Mouse (Mus musculus) neural tube, embryonic 11.5 days (tissue): ENCODE results near the gene Gm20431. TPM values are rescaled to one million over a fixed set of nuclear protein-coding genes. Genes with fewer than 3 reads are reported as not detected.

Source experiments
- ATAC-seq: fragments of 200-750 bp; cut with Nextera tagmentation; 2 replicates; pipeline ENCODE4 v1.8.0; 2017; ENCODE audit warnings: moderate number of reproducible peaks, mild to moderate bottlenecking, moderate TSS enrichment, moderate library complexity; ENCODE audit not compliant: insufficient read depth, low FRiP score, low TSS enrichment
- DNase-seq: peaks from one replicate; pipeline ENCODE4 v3.0.0-alpha.2; 2015; ENCODE audit warnings: low spot score
- H3K27ac ChIP-seq: fragments of 300-500 bp; sonication (generic); 2 replicates; pipeline ENCODE4 v1.5.1; 2014; ENCODE audit warnings: low read depth, mild to moderate bottlenecking, low read length
- H3K27me3 ChIP-seq: fragments of 300-500 bp; sonication (generic); 2 replicates; pipeline ENCODE4 v1.6.1; 2014; ENCODE audit warnings: mild to moderate bottlenecking, low read length, mixed read lengths; ENCODE audit not compliant: control insufficient read depth, insufficient read depth
- H3K36me3 ChIP-seq: fragments of 300-500 bp; sonication (generic); 2 replicates; pipeline ENCODE4 v1.6.1; 2014; ENCODE audit warnings: mild to moderate bottlenecking, low read length, moderate library complexity, mixed read lengths; ENCODE audit not compliant: control insufficient read depth, insufficient read depth
- H3K4me1 ChIP-seq: fragments of 300-500 bp; sonication (generic); 2 replicates; pipeline ENCODE4 v1.6.1; 2014; ENCODE audit warnings: low read length, mixed read lengths; ENCODE audit not compliant: control insufficient read depth, insufficient read depth
- H3K4me2 ChIP-seq: fragments of 300-500 bp; sonication (generic); 2 replicates; pipeline ENCODE4 v1.6.1; 2014; ENCODE audit warnings: low read depth, mild to moderate bottlenecking, moderate library complexity
- H3K4me3 ChIP-seq: fragments of 300-500 bp; sonication (generic); 2 replicates; pipeline ENCODE4 v1.5.1; 2014; ENCODE audit warnings: low read depth, low read length
- H3K9ac ChIP-seq: fragments of 300-500 bp; sonication (generic); 2 replicates; pipeline ENCODE4 v1.6.1; 2014; ENCODE audit warnings: mild to moderate bottlenecking, low read length
- H3K9me3 ChIP-seq: fragments of 300-500 bp; sonication (generic); 2 replicates; pipeline ENCODE4 v1.6.1; 2016; ENCODE audit warnings: low read length; ENCODE audit not compliant: control insufficient read depth
- WGBS: fragments of 180-500 bp; shearing (Covaris S2); extraction: QIAGEN DNeasy Blood & Tissue Kit; methylation state at CpG from one replicate; pipeline ENCODE4 v1.1.7; 2014; 5-methylcytosine and 5-hydroxymethylcytosine counted together
- polyA plus RNA-seq: library from polyadenylated mRNA; unstranded; fragments of >200 nt; fragmentation: Nextera tagmentation; extraction: Ambion mirVana; gene quantifications from 2 replicates; pipeline ENCODE4 v1.2.1, GENCODE M21; 2014

Gene Gm20431
- polyA plus RNA-seq, 1 experiment from 2014 or later: not detected

GRCm38 (mm10) chr2:167700018-167700417 is 38.7 kb upstream of the Gm20431 start:
- Histone ChIP-seq H3K27me3 (no peaks in the 10 kb centered on the region), H3K4me1 (no peaks in the 10 kb centered on the region), H3K9ac (no peak overlapping the region), H3K27ac (no peak overlapping the region), H3K4me3 (no peak overlapping the region), H3K36me3 (no peaks in the 10 kb centered on the region), H3K9me3 (no peaks in the 10 kb centered on the region), H3K4me2 (no peak overlapping the region)
- ATAC-seq (no peak), DNase-seq (no peak)
- 83% methylated on average over 5 of the region's 5 CpGs for WGBS

GRCm38 (mm10) chr2:167697902-167698301 is 36.6 kb upstream of the Gm20431 start:
- 67% methylated on average over 5 of the region's 5 CpGs for WGBS

GRCm38 (mm10) chr2:167696143-167696542 is 34.8 kb upstream of the Gm20431 start:
- Histone ChIP-seq H3K27me3 (peaks cover 5% of the 10 kb centered on the region), H3K4me2 (no peak overlapping the region), H3K36me3 (no peaks in the 10 kb centered on the region), H3K4me1 (no peaks in the 10 kb centered on the region), H3K9me3 (no peaks in the 10 kb centered on the region), H3K4me3 (no peak overlapping the region), H3K9ac (no peak overlapping the region), H3K27ac (no peak overlapping the region)
- ATAC-seq (no peak), DNase-seq (no peak)
- 81% methylated on average over 7 of the region's 7 CpGs for WGBS

More at GRCm38 (mm10) chr2:167697902-167698301, 36.6 kb upstream of the Gm20431 start:
- Histone ChIP-seq H3K4me3 (no peak overlapping the region), H3K9ac (no peak overlapping the region), H3K4me2 (no peak overlapping the region), H3K4me1 (no peaks in the 10 kb centered on the region), H3K36me3 (no peaks in the 10 kb centered on the region), H3K9me3 (no peaks in the 10 kb centered on the region), H3K27me3 (no peaks in the 10 kb centered on the region), H3K27ac (no peak overlapping the region)
- no peak for ATAC-seq
- no peak for DNase-seq

GRCm38 (mm10) chr2:167695491-167695890 is 34.2 kb upstream of the Gm20431 start:
- no peaks in the 10 kb centered on the region for H3K9me3 ChIP-seq
- DNase-seq (no peak), ATAC-seq (no peak)
- H3K4me3 ChIP-seq: no peak overlapping the region
- H3K9ac ChIP-seq: no peak overlapping the region
- H3K4me1 ChIP-seq: no peaks in the 10 kb centered on the region
- 78% methylated on average over 14 of the region's 14 CpGs for WGBS
- no peak overlapping the region for H3K27ac ChIP-seq
- no peak overlapping the region for H3K4me2 ChIP-seq
- no peaks in the 10 kb centered on the region for H3K36me3 ChIP-seq
- H3K27me3 ChIP-seq: peaks cover 11% of the 10 kb centered on the region

- no peak overlapping the region for H3K4me2 ChIP-seq
- no peaks in the 10 kb centered on the region for H3K9me3 ChIP-seq
- H3K27ac ChIP-seq: no peak overlapping the region
- H3K4me3 ChIP-seq: no peak overlapping the region
- no peak overlapping the region for H3K9ac ChIP-seq
- peaks cover 15% of the 10 kb centered on the region for H3K27me3 ChIP-seq
- H3K4me1 ChIP-seq: peaks cover under 1% of the 10 kb centered on the region
- WGBS: 91% methylated on average over 7 of the region's 7 CpGs
- no peak for ATAC-seq
- no peaks in the 10 kb centered on the region for H3K36me3 ChIP-seq
- no peak for DNase-seq
Observed at GRCm38 (mm10) chr2:167694963-167695362, 33.7 kb upstream of the Gm20431 start.

GRCm38 (mm10) chr2:167694244-167694643 is 32.9 kb upstream of the Gm20431 start:
- Histone ChIP-seq H3K27me3 (peaks cover 22% of the 10 kb centered on the region), H3K4me1 (peaks cover 8% of the 10 kb centered on the region), H3K27ac (no peak overlapping the region), H3K9me3 (no peaks in the 10 kb centered on the region), H3K9ac (no peak overlapping the region), H3K4me3 (no peak overlapping the region), H3K36me3 (no peaks in the 10 kb centered on the region), H3K4me2 (no peak overlapping the region)
- WGBS: 75% methylated on average over 1 of the region's 1 CpGs
- DNase-seq (no peak), ATAC-seq (no peak)

GRCm38 (mm10) chr2:167693540-167693939 is 32.2 kb upstream of the Gm20431 start:
- Histone ChIP-seq H3K36me3 (no peaks in the 10 kb centered on the region), H3K27ac (no peak overlapping the region), H3K9ac (no peak overlapping the region), H3K4me1 (peaks cover 8% of the 10 kb centered on the region), H3K27me3 (peaks cover 25% of the 10 kb centered on the region), H3K4me3 (no peak overlapping the region), H3K9me3 (no peaks in the 10 kb centered on the region), H3K4me2 (no peak overlapping the region)
- no peak for ATAC-seq
- WGBS: 93% methylated on average over 2 of the region's 2 CpGs
- DNase-seq: no peak

GRCm38 (mm10) chr2:167692831-167693230 is 31.5 kb upstream of the Gm20431 start:
- H3K36me3 ChIP-seq: no peaks in the 10 kb centered on the region
- no peak for ATAC-seq

GRCm38 (mm10) chr2:167691871-167692661 is 30.8 kb upstream of the Gm20431 start:
- peaks cover 8% of the 10 kb centered on the region for H3K4me1 ChIP-seq
- no peaks in the 10 kb centered on the region for H3K9me3 ChIP-seq
- no peak overlapping the region for H3K4me2 ChIP-seq
- no peak for ATAC-seq
- peaks cover 33% of the 10 kb centered on the region for H3K27me3 ChIP-seq
- no peak for DNase-seq
- 93% methylated on average over 14 of the region's 14 CpGs for WGBS
- no peak overlapping the region for H3K4me3 ChIP-seq
- no peaks in the 10 kb centered on the region for H3K36me3 ChIP-seq
- H3K9ac ChIP-seq: no peak overlapping the region
- no peak overlapping the region for H3K27ac ChIP-seq

More at GRCm38 (mm10) chr2:167692831-167693230, 31.5 kb upstream of the Gm20431 start:
- no peak overlapping the region for H3K27ac ChIP-seq
- H3K9ac ChIP-seq: no peak overlapping the region
- no peak overlapping the region for H3K4me2 ChIP-seq
- DNase-seq: no peak
- no peaks in the 10 kb centered on the region for H3K9me3 ChIP-seq
- H3K4me3 ChIP-seq: no peak overlapping the region
- WGBS: 63% methylated on average over 3 of the region's 3 CpGs
- peaks cover 8% of the 10 kb centered on the region for H3K4me1 ChIP-seq
- H3K27me3 ChIP-seq: peaks cover 29% of the 10 kb centered on the region
